Mouse (Mus musculus) forebrain, embryonic 16.5 days (tissue): ENCODE measurements around the gene Col18a1. TPM values are rescaled to one million over a fixed set of nuclear protein-coding genes. Genes with fewer than 3 reads are reported as not detected.
A peak's percentile ranks its signal among the peaks of the same experiment; 100 is the strongest.

Experiments
- ATAC-seq: fragments of 200-750 bp; cut with Nextera tagmentation; 2 replicates; pipeline ENCODE4 v1.8.0; 2017; ENCODE audit warnings: mild to moderate bottlenecking, moderate library complexity
- H3K27ac ChIP-seq: fragments of 300-500 bp; sonication (generic); 2 replicates; pipeline ENCODE4 v1.5.1; 2014; ENCODE audit warnings: low read length, control low read depth
- H3K27me3 ChIP-seq: fragments of 300-500 bp; sonication (generic); replicated peaks from 2 replicates; pipeline ENCODE4 v1.6.1; 2014; ENCODE audit warnings: low read length; ENCODE audit not compliant: control insufficient read depth, insufficient read depth
- H3K36me3 ChIP-seq: fragments of 300-500 bp; sonication (generic); 2 replicates; pipeline ENCODE4 v1.6.1; 2014; ENCODE audit not compliant: control insufficient read depth, insufficient read depth
- H3K4me1 ChIP-seq: fragments of 300-500 bp; sonication (generic); replicated peaks from 2 replicates; pipeline ENCODE4 v1.6.1; 2014; ENCODE audit warnings: low read length; ENCODE audit not compliant: control insufficient read depth, insufficient read depth
- H3K4me2 ChIP-seq: fragments of 300-500 bp; sonication (generic); 2 replicates; pipeline ENCODE4 v1.6.1; 2014; ENCODE audit warnings: mild to moderate bottlenecking, low read length, control low read depth
- H3K4me3 ChIP-seq: fragments of 300-500 bp; sonication (generic); replicated peaks from 2 replicates; pipeline ENCODE4 v1.5.1; 2014; ENCODE audit warnings: mild to moderate bottlenecking, low read length, control low read depth
- H3K9ac ChIP-seq: fragments of 300-500 bp; sonication (generic); replicated peaks from 2 replicates; pipeline ENCODE4 v1.6.1; 2014; ENCODE audit warnings: low read depth, low read length, control low read depth
- H3K9me3 ChIP-seq: fragments of 300-500 bp; sonication (generic); 2 replicates; pipeline ENCODE4 v1.6.1; 2016; ENCODE audit warnings: low read length; ENCODE audit not compliant: control insufficient read depth
- WGBS: fragments of 180-500 bp; shearing (Covaris S2); extraction: QIAGEN DNeasy Blood & Tissue Kit; methylation state at CpG from one replicate; pipeline ENCODE4 v1.1.7; 2014; 5-methylcytosine and 5-hydroxymethylcytosine counted together
- polyA plus RNA-seq: library from polyadenylated mRNA; unstranded; fragments of >200 nt; fragmentation: Nextera tagmentation; extraction: Ambion mirVana; gene quantifications from 2 replicates; pipeline ENCODE4 v1.2.1, GENCODE M21; 2015

The Col18a1 gene
- polyA plus RNA-seq = 21.7 and 26.2 TPM in 2 replicates

DNA sequence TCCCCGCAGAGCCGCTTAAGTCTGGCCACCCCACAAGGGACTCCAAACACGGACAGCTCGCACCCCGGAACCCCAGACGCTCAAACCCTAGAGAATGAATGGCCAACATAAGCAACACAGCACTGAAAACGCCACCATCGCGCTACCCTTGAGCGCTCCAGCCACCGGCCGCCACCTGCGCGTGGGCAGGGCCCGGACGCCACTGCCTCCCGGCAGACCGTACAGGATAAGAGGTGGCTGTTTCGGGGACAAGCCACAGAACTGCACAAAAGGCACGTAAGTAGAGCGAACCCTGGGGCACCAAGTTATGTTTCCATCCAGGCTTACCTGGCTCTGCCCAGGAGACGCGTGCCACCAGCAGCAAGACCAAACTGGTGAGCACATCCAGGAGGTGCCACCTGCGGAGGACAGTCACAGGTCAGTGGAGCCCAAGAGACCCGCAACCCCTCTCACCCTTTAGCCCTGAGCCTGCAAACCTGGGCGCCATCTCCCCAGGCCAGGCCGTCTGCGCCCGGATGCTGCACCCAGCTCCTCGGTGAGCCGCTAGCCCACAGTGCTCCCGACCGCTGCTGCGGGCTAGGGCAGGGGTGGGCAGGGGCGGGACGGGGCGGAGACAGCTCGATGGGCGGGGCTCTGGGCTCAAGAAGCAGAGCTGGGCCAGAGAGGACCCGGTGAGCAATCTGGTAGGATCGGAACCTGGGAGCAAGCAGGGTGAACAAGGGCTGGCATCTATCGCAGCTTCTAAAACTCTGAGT is at the start of gene Col18a1:
Col18a1 (minus strand) TSS at position 586 of the 755 bp plus-strand sequence.
- H3K4me3 ChIP-seq = peak within 1 kb of the TSS; percentile 48
- H3K9ac ChIP-seq = peak within 1 kb of the TSS; percentile 41
- H3K27me3 ChIP-seq = peaks cover 6% of the 10 kb centered on the region
- WGBS = under 1% methylated on average over 42 of the region's 42 CpGs
- ATAC-seq = peak; percentile 87
- H3K36me3 ChIP-seq = no peaks in the 10 kb centered on the region
- H3K4me2 ChIP-seq = peak within 1 kb of the TSS; percentile 97
- H3K9me3 ChIP-seq = no peaks in the 10 kb centered on the region
- no peak within 1 kb of the TSS for H3K27ac ChIP-seq
- H3K4me1 ChIP-seq = peaks cover 24% of the 10 kb centered on the region

DNA sequence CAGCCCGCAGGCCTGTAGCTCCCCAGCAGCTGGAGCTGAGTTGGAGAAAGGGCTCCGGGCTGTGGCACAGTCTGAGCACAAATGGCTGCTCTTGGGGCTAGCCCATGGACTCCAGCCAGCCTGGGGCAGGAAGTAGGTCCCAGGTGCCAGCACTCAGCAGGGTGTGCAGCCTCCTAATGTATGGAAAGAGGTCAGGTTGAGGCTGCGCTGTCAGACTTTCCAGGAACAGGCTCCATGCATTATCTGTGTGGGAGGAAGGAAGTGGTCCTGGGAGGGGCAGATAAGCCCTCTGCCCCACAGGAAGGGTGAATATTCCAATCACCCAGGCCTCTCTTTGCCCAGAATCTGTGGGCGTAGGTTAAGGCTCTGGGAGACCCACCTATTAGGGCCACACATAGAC is 49.3 kb upstream of the Col18a1 start:
- no peaks in the 10 kb centered on the region for H3K9me3 ChIP-seq
- WGBS = 73% methylated on average over 4 of the region's 4 CpGs
- no peaks in the 10 kb centered on the region for H3K36me3 ChIP-seq
- no peaks in the 10 kb centered on the region for H3K4me1 ChIP-seq
- H3K4me3 ChIP-seq = no peak overlapping the region
- H3K4me2 ChIP-seq = no peak overlapping the region
- ATAC-seq = no peak
- H3K9ac ChIP-seq = no peak overlapping the region
- no peak overlapping the region for H3K27ac ChIP-seq
- no peaks in the 10 kb centered on the region for H3K27me3 ChIP-seq

DNA sequence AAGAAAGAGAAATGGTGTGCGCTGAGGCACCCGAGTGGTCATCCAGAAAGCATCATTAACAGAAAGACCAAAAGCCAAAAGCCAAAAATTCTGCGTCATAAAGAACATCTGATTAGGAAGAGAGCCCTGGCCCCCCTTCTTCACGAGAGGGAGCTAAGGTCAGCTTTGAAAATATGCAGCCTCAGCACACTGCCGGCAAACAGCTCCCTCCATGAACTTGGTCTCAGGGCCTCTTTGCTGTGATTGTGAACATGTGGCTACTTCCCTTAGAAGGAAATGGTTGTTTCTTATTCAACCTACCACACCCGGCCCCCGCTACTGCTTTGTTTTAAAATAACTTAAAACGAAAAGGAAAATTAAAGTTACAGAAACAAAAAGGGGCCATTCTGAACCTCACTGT is 48.2 kb upstream of the Col18a1 start:
- Histone ChIP-seq H3K27me3 (no peaks in the 10 kb centered on the region), H3K9ac (no peak overlapping the region), H3K4me1 (no peaks in the 10 kb centered on the region), H3K4me2 (no peak overlapping the region), H3K9me3 (no peaks in the 10 kb centered on the region), H3K27ac (no peak overlapping the region), H3K4me3 (no peak overlapping the region), H3K36me3 (no peaks in the 10 kb centered on the region)
- WGBS = 82% methylated on average over 8 of the region's 8 CpGs
- ATAC-seq = no peak

DNA sequence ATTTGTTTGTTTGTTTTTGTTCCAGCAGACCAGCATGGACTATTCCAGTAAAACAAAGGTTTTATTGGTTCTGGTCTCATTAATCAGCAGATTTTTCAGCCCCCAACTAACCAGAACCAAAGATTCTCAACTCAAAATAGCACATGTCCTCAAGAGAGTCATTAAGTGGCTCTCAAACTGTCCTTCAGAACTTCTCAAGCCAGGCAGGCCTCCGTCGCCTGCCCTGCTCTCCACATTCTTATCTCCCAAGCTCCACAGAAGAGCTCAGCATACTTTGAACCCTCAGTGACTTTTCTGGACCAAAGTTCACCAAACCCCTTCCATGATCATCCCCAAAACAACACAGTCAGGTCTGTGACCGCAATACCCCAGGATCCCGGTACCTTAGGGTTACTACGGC is 47.1 kb upstream of the Col18a1 start:
- Histone ChIP-seq H3K9me3 (no peaks in the 10 kb centered on the region), H3K36me3 (no peaks in the 10 kb centered on the region), H3K4me3 (no peak overlapping the region), H3K9ac (no peak overlapping the region), H3K4me2 (no peak overlapping the region), H3K27ac (no peak overlapping the region), H3K27me3 (no peaks in the 10 kb centered on the region), H3K4me1 (no peaks in the 10 kb centered on the region)
- 93% methylated on average over 5 of the region's 5 CpGs for WGBS
- ATAC-seq = no peak

DNA sequence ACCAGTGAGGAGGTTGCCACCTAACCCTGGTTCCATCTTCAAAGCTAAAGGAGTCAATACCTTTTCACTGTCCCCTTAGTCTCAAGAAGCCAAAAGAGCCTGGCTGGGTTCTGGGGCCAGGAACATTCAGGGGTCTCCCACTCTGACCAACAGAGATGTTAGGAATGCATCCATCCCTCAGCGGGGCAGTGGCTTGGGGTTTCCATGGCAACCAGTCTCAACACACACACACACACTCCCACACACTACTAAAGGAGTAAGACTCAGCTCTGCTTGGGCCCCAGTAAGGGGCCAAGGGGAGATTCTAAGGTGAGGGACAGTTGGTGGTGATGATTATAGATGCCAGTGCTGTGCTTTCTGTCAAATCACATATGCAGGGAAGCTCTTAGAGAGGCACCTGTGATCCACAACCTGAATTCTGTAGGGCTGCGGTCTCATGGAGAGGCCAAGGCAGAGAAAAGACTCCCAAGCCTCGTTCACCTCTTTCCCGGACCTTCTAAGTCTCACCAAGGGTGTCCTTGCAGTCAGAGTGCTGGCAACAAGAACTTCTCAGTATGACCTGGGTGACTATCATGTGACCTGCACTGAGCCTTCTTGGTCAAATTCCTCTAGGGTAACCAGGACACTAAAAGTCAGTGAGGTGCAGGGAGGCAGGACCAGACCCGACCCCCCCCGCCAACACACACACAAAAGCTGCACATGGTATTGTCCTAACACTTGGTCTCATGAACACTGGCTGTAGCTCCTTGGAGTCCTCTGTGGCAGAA is 46.2 kb upstream of the Col18a1 start:
- Histone ChIP-seq H3K27me3 (no peaks in the 10 kb centered on the region), H3K4me1 (no peaks in the 10 kb centered on the region), H3K27ac (no peak overlapping the region), H3K9me3 (no peaks in the 10 kb centered on the region), H3K4me3 (no peak overlapping the region), H3K9ac (no peak overlapping the region), H3K4me2 (no peak overlapping the region), H3K36me3 (no peaks in the 10 kb centered on the region)
- ATAC-seq = no peak
- 77% methylated on average over 6 of the region's 6 CpGs for WGBS

DNA sequence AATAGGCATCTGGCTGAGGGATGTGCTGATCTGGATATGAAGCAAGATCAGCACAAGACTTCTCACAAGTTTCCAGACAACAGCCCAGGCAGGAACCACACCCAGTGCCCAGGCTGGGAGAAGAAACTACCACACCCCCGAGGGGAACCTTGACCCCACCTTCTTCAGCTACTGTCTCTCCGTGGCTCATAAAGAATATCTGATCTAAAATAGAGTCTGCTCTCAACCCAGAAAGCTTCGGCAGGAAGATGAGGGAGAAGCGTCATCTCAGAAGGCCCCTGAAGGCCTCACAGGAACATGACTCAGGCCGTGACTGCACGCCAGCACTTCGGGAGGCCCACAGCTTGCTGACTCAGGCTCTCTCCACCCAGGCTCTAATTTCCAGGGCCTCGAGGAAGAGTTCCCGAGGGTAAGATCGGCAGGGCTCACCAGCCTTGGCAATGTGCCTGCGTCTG is 44.8 kb upstream of the Col18a1 start:
- Histone ChIP-seq H3K4me1 (no peaks in the 10 kb centered on the region), H3K9me3 (no peaks in the 10 kb centered on the region), H3K4me3 (no peak overlapping the region), H3K27me3 (no peaks in the 10 kb centered on the region), H3K9ac (no peak overlapping the region), H3K27ac (no peak overlapping the region), H3K36me3 (no peaks in the 10 kb centered on the region), H3K4me2 (no peak overlapping the region)
- whole genome bisulfite sequencing = 74% methylated on average over 11 of the region's 11 CpGs
- ATAC-seq = no peak

DNA sequence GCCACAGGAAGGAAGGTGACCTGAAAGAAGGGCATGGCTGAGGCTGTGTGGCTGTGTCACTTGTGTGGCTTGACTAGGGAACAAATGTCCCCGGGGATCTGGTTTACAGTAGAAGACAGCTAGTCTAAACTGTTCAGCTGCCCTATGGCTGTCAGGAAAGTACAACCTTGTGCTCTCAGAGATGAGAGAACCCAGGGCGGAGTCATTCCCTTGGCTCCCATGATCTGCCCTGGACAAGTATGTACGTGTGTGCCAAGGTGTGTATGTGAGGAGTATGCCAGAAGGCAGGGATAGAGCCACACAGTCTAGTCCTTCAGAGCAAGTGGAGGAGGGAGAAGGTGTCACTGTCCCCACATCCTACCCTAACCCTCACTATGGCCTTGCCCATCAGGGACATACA is 44.3 kb upstream of the Col18a1 start:
- ATAC-seq = no peak
- no peak overlapping the region for H3K4me2 ChIP-seq
- no peaks in the 10 kb centered on the region for H3K36me3 ChIP-seq
- no peaks in the 10 kb centered on the region for H3K27me3 ChIP-seq
- 98% methylated on average over 3 of the region's 3 CpGs for WGBS
- H3K9me3 ChIP-seq = no peaks in the 10 kb centered on the region
- H3K27ac ChIP-seq = no peak overlapping the region
- no peak overlapping the region for H3K4me3 ChIP-seq
- H3K4me1 ChIP-seq = no peaks in the 10 kb centered on the region
- no peak overlapping the region for H3K9ac ChIP-seq

DNA sequence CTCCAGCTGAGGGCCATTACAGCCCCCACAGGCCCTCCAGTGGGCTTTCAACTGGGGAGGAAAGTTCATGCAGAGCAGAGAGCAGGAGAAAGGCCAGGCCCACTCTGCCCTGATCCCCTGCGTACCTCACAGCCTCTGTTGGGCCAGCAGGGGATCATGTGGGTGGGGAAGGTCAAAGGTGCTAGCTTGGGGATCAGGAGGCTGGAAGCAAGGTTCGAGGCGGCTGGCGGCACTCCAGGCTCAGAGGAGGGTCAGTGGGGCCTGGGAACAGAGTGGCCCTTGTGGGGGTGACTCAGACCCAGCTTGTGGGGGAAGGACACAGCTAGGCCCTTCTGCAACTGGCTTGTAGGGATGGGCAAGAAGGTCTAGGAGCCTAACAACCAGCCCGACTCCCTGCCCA is 42.9 kb upstream of the Col18a1 start:
- WGBS = 64% methylated on average over 5 of the region's 5 CpGs
- Histone ChIP-seq H3K27ac (no peak overlapping the region), H3K4me2 (no peak overlapping the region), H3K27me3 (no peaks in the 10 kb centered on the region), H3K4me3 (no peak overlapping the region), H3K9me3 (no peaks in the 10 kb centered on the region), H3K4me1 (no peaks in the 10 kb centered on the region), H3K36me3 (no peaks in the 10 kb centered on the region), H3K9ac (no peak overlapping the region)
- no peak for ATAC-seq

DNA sequence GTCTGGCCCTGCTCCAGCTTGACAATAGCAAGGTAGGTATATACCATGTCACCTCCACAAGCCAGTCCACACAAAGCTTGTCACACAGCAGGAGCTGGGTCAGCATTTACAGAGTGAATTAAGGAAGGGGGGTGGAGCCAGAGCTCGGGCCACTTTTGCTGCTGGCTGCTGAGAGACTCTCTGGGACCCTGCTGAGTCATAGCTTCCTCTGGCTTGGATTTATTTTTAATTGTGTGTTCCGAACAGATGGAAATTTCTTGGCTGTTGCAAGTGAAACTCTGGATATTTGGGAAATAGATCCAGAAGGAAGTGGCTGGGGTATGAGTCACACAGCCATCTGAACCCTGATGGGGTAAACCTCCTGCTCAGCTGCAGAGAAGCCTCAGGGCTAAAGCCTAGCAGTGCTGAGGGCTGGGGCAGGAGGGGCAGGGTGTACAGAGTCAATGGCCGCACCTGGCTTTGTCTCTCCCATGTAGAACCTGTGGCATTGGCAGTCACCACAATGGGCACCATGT is 40.3 kb upstream of the Col18a1 start:
- H3K4me3 ChIP-seq = no peak overlapping the region
- no peaks in the 10 kb centered on the region for H3K27me3 ChIP-seq
- no peak overlapping the region for H3K4me2 ChIP-seq
- H3K9ac ChIP-seq = no peak overlapping the region
- no peaks in the 10 kb centered on the region for H3K9me3 ChIP-seq
- ATAC-seq = no peak
- H3K27ac ChIP-seq = no peak overlapping the region
- 30% methylated on average over 3 of the region's 3 CpGs for WGBS
- no peaks in the 10 kb centered on the region for H3K4me1 ChIP-seq
- no peaks in the 10 kb centered on the region for H3K36me3 ChIP-seq
